Mouse (Mus musculus) cerebellum, adult 2 months (tissue): ENCODE measurements at regions not wholly inside any gene's neighbourhood (a gene's known extent, or its start where the extent isn't known, plus 50 kb on each side); places are given as distances from the start of the nearest gene placed in this dataset.

Experiments
- CTCF ChIP-seq: fragments of 200-500 bp; IDR thresholded peaks from 2 replicates; pipeline ENCODE4 v1.5.1; 2011; ENCODE audit warnings: low read depth, mild to moderate bottlenecking, control low read depth, low read length, moderate library complexity, borderline replicate concordance; ENCODE audit not compliant: insufficient read depth
- POLR2A ChIP-seq: fragments of 200-500 bp; IDR thresholded peaks from 2 replicates; pipeline ENCODE4 v1.6.1; 2011; ENCODE audit warnings: low read length, control low read depth, borderline replicate concordance; ENCODE audit not compliant: insufficient read depth

DNA sequence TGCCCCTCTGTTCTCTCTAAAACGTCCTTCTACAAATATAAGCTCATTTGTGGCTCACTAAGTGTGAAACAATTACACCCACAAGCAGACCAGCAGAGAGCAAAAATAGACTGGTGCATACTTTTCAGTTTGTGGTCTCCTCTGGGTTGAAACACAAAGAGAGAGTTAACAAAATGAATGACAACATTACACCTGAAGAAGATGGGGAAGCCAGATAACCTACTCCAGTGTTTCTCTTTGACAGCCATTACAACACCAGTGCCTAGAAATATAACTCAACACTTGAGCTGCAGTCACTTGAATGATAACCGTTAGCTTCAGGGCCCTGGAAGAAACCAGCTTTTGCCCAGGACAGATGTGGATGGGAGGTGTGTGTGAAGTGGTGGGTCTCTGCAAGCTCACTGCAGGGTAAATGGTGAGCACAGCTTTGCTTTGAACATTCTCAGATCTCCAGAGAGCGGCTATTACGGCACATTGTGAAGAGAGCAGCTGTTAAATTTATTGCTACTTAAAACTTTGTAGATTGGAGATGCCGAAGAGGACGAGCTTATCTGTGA is 316.5 kb upstream of the 4930412O13Rik start:
- TF ChIP-seq CTCF (no peak), POLR2A (no peak)
